Mouse (Mus musculus) lung, adult 2 months (tissue): Measurements from ENCODE around the gene Creg1.

ENCODE experiments used
- CTCF ChIP-seq: fragments of 200-500 bp; IDR thresholded peaks from 2 replicates; pipeline ENCODE4 v1.5.1; 2011; ENCODE audit warnings: mild to moderate bottlenecking, low read length, control low read depth; ENCODE audit not compliant: insufficient read depth
- POLR2A ChIP-seq: fragments of 200-500 bp; IDR thresholded peaks from 2 replicates; pipeline ENCODE4 v1.6.1; 2011; ENCODE audit warnings: low read depth, mild to moderate bottlenecking, control low read depth, low read length, borderline replicate concordance; ENCODE audit errors: extremely low read depth

GRCm38 (mm10) chr1:165761522-165762305, 1.8 kb upstream of the Creg1 start:
- TF ChIP-seq POLR2A, result no peak
- TF ChIP-seq CTCF, result no peak
